Mouse (Mus musculus): ENCODE data around the gene Ugt1a7c.
"Not testable (repeated sequence)": the region's sequence is repeated elsewhere in the genome, so short reads cannot be mapped to it uniquely, and the experiment has no call there.

GRCm38 (mm10) chr1:88130223-88130622 lies 35.4 kb downstream of the Ugt1a7c start:
- not testable (repeated sequence) for TF ChIP-seq CTCF (IDR thresholded peaks at IDR 0.05; ENCODE audit: borderline replicate concordance, control insufficient read depth, extremely low read depth, insufficient read depth, low read length, poor library complexity); POLR2A (IDR thresholded peaks at IDR 0.05; ENCODE audit: control insufficient read depth, extremely low read depth, insufficient read depth, low read length, poor library complexity)

All from thymus, adult 2 months (tissue).